Mouse (Mus musculus) erythroblast, embryonic 14.5 days (primary cell): ENCODE results near the gene Hbq1b.

Experiments used
- GATA1 ChIP-seq: IDR thresholded peaks from 2 replicates; pipeline ENCODE4 v1.6.1; 2012; ENCODE audit warnings: low read length, inconsistent platforms, mixed read lengths
- TAL1 ChIP-seq: IDR thresholded peaks from 3 replicates; pipeline ENCODE4 v1.6.1; 2012; ENCODE audit warnings: low read length, inconsistent platforms, mixed read lengths

DNA sequence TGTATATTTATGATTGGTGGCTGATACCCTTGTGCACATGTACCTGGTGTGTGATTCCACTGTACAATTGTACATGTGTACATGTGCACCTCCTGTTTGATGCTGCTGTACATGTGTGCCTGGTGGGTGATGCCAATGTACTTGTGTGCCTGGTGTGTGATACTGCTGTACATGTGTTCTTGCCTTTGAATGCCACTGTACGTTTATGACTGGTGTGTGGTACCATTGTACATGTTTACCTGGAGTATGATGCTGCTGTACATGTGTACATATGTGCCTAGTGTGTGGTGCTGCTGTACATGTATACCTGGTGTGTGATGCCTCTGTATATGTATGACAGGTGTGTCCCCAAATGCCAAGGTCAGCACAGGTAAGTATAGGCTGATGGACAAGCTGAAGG, 14.7 kb downstream of the Hbq1b start:
- TF ChIP-seq GATA1 (no peak), TAL1 (no peak)
